Mouse (Mus musculus): ENCODE results near the gene Olfr325. TPM values are rescaled to one million over a fixed set of nuclear protein-coding genes. Genes with fewer than 3 reads are reported as not detected.
"Not testable (repeated sequence)": the region's sequence is repeated elsewhere in the genome, so short reads cannot be mapped to it uniquely, and the experiment has no call there.

Gene Olfr325
- polyA plus RNA-seq (2012; fragmentation: generic; extraction: Trizol) = not detected

- H3K79me2 ChIP-seq (ENCODE audit: control insufficient read depth, insufficient read depth) = no peaks in the 10 kb centered on the region
- no peaks in the 10 kb centered on the region for H3K36me3 ChIP-seq (ENCODE audit: control insufficient read depth, insufficient read depth)
- peaks cover 12% of the 10 kb centered on the region for H3K27me3 ChIP-seq (ENCODE audit: control insufficient read depth, insufficient read depth, insufficient read length)
- H3K4me2 ChIP-seq (ENCODE audit: low read depth) = no peak within 1 kb of the TSS
- TF ChIP-seq MYOG (IDR thresholded peaks at IDR 0.05; ENCODE audit: control insufficient read depth in 1 of 3, insufficient read depth in 1 of 3, insufficient read length in 2 of 3, low read depth in 2 of 3) (no peak), TCF3 (IDR thresholded peaks at IDR 0.05; ENCODE audit: insufficient read length, low read depth) (no peak), SRF (IDR thresholded peaks at IDR 0.05; ENCODE audit: control insufficient read depth, insufficient read length, low read depth) (no peak)
- no peak within 1 kb of the TSS for H3ac ChIP-seq (ENCODE audit: control insufficient read depth, insufficient read length)
- H3K4me3 ChIP-seq = no peak within 1 kb of the TSS
Measured at GRCm38 (mm10) chr11:58577430-58577829, at the start of gene Olfr325. Gene Olfr325 (plus strand): TSS chr11:58577730.

GRCm38 (mm10) chr11:58534736-58535135 is 42.8 kb upstream of the Olfr325 start, which contains the start of gene Olfr330:
Gene Olfr330 (minus strand): TSS chr11:58534836.
- not testable (repeated sequence) for H3K79me2 ChIP-seq (ENCODE audit: control insufficient read depth, insufficient read depth); H3ac ChIP-seq (ENCODE audit: control insufficient read depth, insufficient read length); H3K27me3 ChIP-seq (ENCODE audit: control insufficient read depth, insufficient read depth, insufficient read length); H3K4me2 ChIP-seq (ENCODE audit: low read depth); H3K36me3 ChIP-seq (ENCODE audit: control insufficient read depth, insufficient read depth); H3K4me3 ChIP-seq

- no peak within 1 kb of the TSS for H3ac ChIP-seq (ENCODE audit: control insufficient read depth, insufficient read length)
- H3K4me2 ChIP-seq (ENCODE audit: low read depth) = no peak within 1 kb of the TSS
- H3K27me3 ChIP-seq (ENCODE audit: control insufficient read depth, insufficient read depth, insufficient read length) = no peaks in the 10 kb centered on the region
- no peaks in the 10 kb centered on the region for H3K79me2 ChIP-seq (ENCODE audit: control insufficient read depth, insufficient read depth)
- H3K4me3 ChIP-seq = no peak within 1 kb of the TSS
- no peak for TF ChIP-seq TCF3 (IDR thresholded peaks at IDR 0.05; ENCODE audit: insufficient read length, low read depth)
- no peak for TF ChIP-seq SRF (IDR thresholded peaks at IDR 0.05; ENCODE audit: control insufficient read depth, insufficient read length, low read depth)
- TF ChIP-seq CEBPB (IDR thresholded peaks at IDR 0.05; ENCODE audit: insufficient read depth, poor library complexity, severe bottlenecking) = no peak
- TF ChIP-seq E2F4 (IDR thresholded peaks at IDR 0.05; ENCODE audit: insufficient read depth) = no peak
- TF ChIP-seq REST (IDR thresholded peaks at IDR 0.05; ENCODE audit: insufficient read depth, insufficient read length) = no peak
- no peak for TF ChIP-seq POLR2AphosphoS2 (IDR thresholded peaks at IDR 0.05; ENCODE audit: insufficient read length, low read depth)
- no peaks in the 10 kb centered on the region for H3K36me3 ChIP-seq (ENCODE audit: control insufficient read depth, insufficient read depth)
Measured at GRCm38 (mm10) chr11:58546322-58546721, 31.2 kb upstream of the Olfr325 start, which contains the start of gene Olfr329-ps. Gene Olfr329-ps (minus strand): TSS chr11:58546422.

GRCm38 (mm10) chr11:58555536-58555935 is 22.0 kb upstream of the Olfr325 start, which contains the start of gene Olfr328:
Gene Olfr328 (minus strand): TSS chr11:58555636.
- H3K4me3 ChIP-seq = no peak within 1 kb of the TSS
- no peaks in the 10 kb centered on the region for H3K79me2 ChIP-seq (ENCODE audit: control insufficient read depth, insufficient read depth)
- H3K4me2 ChIP-seq (ENCODE audit: low read depth) = no peak within 1 kb of the TSS
- H3K27me3 ChIP-seq (ENCODE audit: control insufficient read depth, insufficient read depth, insufficient read length) = no peaks in the 10 kb centered on the region
- H3K36me3 ChIP-seq (ENCODE audit: control insufficient read depth, insufficient read depth) = no peaks in the 10 kb centered on the region
- no peak for TF ChIP-seq USF1 (IDR thresholded peaks at IDR 0.05; ENCODE audit: low read depth)
- no peak for TF ChIP-seq REST (IDR thresholded peaks at IDR 0.05; ENCODE audit: insufficient read depth, insufficient read length)
- TF ChIP-seq SRF (IDR thresholded peaks at IDR 0.05; ENCODE audit: control insufficient read depth, insufficient read length, low read depth) = no peak
- no peak for TF ChIP-seq E2F4 (IDR thresholded peaks at IDR 0.05; ENCODE audit: insufficient read depth)
- no peak for TF ChIP-seq POLR2A (IDR thresholded peaks at IDR 0.05; ENCODE audit: insufficient read length, low read depth)
- no peak for TF ChIP-seq MAX (IDR thresholded peaks at IDR 0.05; ENCODE audit: low read depth)
- TF ChIP-seq MYOD1 (IDR thresholded peaks at IDR 0.05; ENCODE audit: control insufficient read depth in 1 of 3, insufficient read length in 2 of 3, low read depth in 2 of 3) = no peak
- TF ChIP-seq TCF3 (IDR thresholded peaks at IDR 0.05; ENCODE audit: insufficient read length, low read depth) = no peak
- no peak for TF ChIP-seq POLR2AphosphoS2 (IDR thresholded peaks at IDR 0.05; ENCODE audit: insufficient read length, low read depth)
- H3ac ChIP-seq (ENCODE audit: control insufficient read depth, insufficient read length) = no peak within 1 kb of the TSS

- H3K36me3 ChIP-seq (ENCODE audit: control insufficient read depth, insufficient read depth) = no peaks in the 10 kb centered on the region
- TF ChIP-seq USF1 (IDR thresholded peaks at IDR 0.05; ENCODE audit: low read depth) (no peak), POLR2A (IDR thresholded peaks at IDR 0.05; ENCODE audit: insufficient read length, low read depth) (no peak), MYOG (IDR thresholded peaks at IDR 0.05; ENCODE audit: control insufficient read depth in 1 of 3, insufficient read depth in 1 of 3, insufficient read length in 2 of 3, low read depth in 2 of 3) (no peak), POLR2AphosphoS2 (IDR thresholded peaks at IDR 0.05; ENCODE audit: insufficient read length, low read depth) (no peak), TCF3 (IDR thresholded peaks at IDR 0.05; ENCODE audit: insufficient read length, low read depth) (no peak), MAX (IDR thresholded peaks at IDR 0.05; ENCODE audit: low read depth) (no peak), E2F4 (IDR thresholded peaks at IDR 0.05; ENCODE audit: insufficient read depth) (no peak), MYOD1 (IDR thresholded peaks at IDR 0.05; ENCODE audit: control insufficient read depth in 1 of 3, insufficient read length in 2 of 3, low read depth in 2 of 3) (no peak), SRF (IDR thresholded peaks at IDR 0.05; ENCODE audit: control insufficient read depth, insufficient read length, low read depth) (no peak)
- no peaks in the 10 kb centered on the region for H3K27me3 ChIP-seq (ENCODE audit: control insufficient read depth, insufficient read depth, insufficient read length)
- no peak within 1 kb of the TSS for H3K4me2 ChIP-seq (ENCODE audit: low read depth)
- H3K79me2 ChIP-seq (ENCODE audit: control insufficient read depth, insufficient read depth) = no peaks in the 10 kb centered on the region
- H3ac ChIP-seq (ENCODE audit: control insufficient read depth, insufficient read length) = no peak within 1 kb of the TSS
- H3K4me3 ChIP-seq = no peak within 1 kb of the TSS
Measured at GRCm38 (mm10) chr11:58570405-58570804, 7.1 kb upstream of the Olfr325 start, which contains the start of gene Olfr224. Gene Olfr224 (minus strand): TSS chr11:58570553.

GRCm38 (mm10) chr11:58578636-58579035 is 1.1 kb downstream of the Olfr325 start:
- H3K27me3 ChIP-seq (ENCODE audit: control insufficient read depth, insufficient read depth, insufficient read length) = peaks cover 12% of the 10 kb centered on the region
- no peaks in the 10 kb centered on the region for H3K79me2 ChIP-seq (ENCODE audit: control insufficient read depth, insufficient read depth)
- no peak for TF ChIP-seq POLR2A (IDR thresholded peaks at IDR 0.05; ENCODE audit: insufficient read length, low read depth)
- TF ChIP-seq E2F4 (IDR thresholded peaks at IDR 0.05; ENCODE audit: insufficient read depth) = no peak
- no peak for TF ChIP-seq MYOD1 (IDR thresholded peaks at IDR 0.05; ENCODE audit: control insufficient read depth in 1 of 3, insufficient read length in 2 of 3, low read depth in 2 of 3)
- TF ChIP-seq POLR2AphosphoS2 (IDR thresholded peaks at IDR 0.05; ENCODE audit: insufficient read length, low read depth) = no peak
- TF ChIP-seq SRF (IDR thresholded peaks at IDR 0.05; ENCODE audit: control insufficient read depth, insufficient read length, low read depth) = no peak
- TF ChIP-seq MYOG (IDR thresholded peaks at IDR 0.05; ENCODE audit: control insufficient read depth in 1 of 3, insufficient read depth in 1 of 3, insufficient read length in 2 of 3, low read depth in 2 of 3) = no peak
- TF ChIP-seq MAX (IDR thresholded peaks at IDR 0.05; ENCODE audit: low read depth) = no peak
- no peak for TF ChIP-seq TCF3 (IDR thresholded peaks at IDR 0.05; ENCODE audit: insufficient read length, low read depth)
- no peak for TF ChIP-seq CEBPB (IDR thresholded peaks at IDR 0.05; ENCODE audit: insufficient read depth, poor library complexity, severe bottlenecking)
- TF ChIP-seq REST (IDR thresholded peaks at IDR 0.05; ENCODE audit: insufficient read depth, insufficient read length) = no peak
- TF ChIP-seq USF1 (IDR thresholded peaks at IDR 0.05; ENCODE audit: low read depth) = no peak
- no peak for TF ChIP-seq TCF12 (IDR thresholded peaks at IDR 0.05; ENCODE audit: insufficient read depth, poor library complexity, severe bottlenecking)
- no peak overlapping the region for H3K4me3 ChIP-seq
- H3K4me2 ChIP-seq (ENCODE audit: low read depth) = no peak overlapping the region
- H3ac ChIP-seq (ENCODE audit: control insufficient read depth, insufficient read length) = no peak overlapping the region
- H3K36me3 ChIP-seq (ENCODE audit: control insufficient read depth, insufficient read depth) = no peaks in the 10 kb centered on the region

All from myocyte (in vitro differentiated cells).